Mouse (Mus musculus) liver, adult 2 months (tissue): ENCODE measurements at regions not wholly inside any gene's neighbourhood (a gene's known extent, or its start where the extent isn't known, plus 50 kb on each side); places are given as distances from the start of the nearest gene placed in this dataset.
A peak's percentile ranks its signal among the peaks of the same experiment; 100 is the strongest.

Experiments
- CTCF ChIP-seq: fragments of 200-500 bp; IDR thresholded peaks from 2 replicates; pipeline ENCODE4 v1.5.1; 2011; ENCODE audit warnings: low read depth, low read length, control low read depth
- POLR2A ChIP-seq: fragments of 200-500 bp; IDR thresholded peaks from 2 replicates; pipeline ENCODE4 v1.6.1; 2011; ENCODE audit warnings: low read length, control low read depth; ENCODE audit not compliant: insufficient read depth; ENCODE audit errors: extremely low read depth

DNA sequence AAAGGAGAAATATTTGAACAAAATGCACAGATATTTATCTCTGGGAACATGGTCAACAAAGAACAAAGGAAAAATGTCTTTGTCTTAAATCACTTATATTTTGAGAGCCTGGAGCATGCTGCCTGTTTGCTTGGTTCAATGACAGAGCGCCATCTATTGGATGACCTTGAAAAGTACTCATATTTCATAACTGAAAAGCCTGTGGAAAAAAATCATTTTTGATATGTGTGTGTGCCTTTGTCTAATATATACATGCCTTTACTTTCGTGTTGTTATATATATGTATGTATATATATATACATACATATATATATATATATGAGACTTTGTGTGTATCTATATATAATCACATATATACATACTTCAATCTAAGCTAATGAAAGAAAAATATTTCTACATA lies 356.1 kb downstream of the Gm8797 start:
- TF ChIP-seq CTCF (peak; percentile 9; the same call in 1 of the 2 replicates), POLR2A (no peak)
